Mouse (Mus musculus) left cerebral cortex, postnatal 14 days (tissue): ENCODE results near the gene Chst10. TPM values are rescaled to one million over a fixed set of nuclear protein-coding genes. Genes with fewer than 3 reads are reported as not detected.

Experiments used
- DNase-seq, 2 experiments: peaks; one replicate each; pipeline ENCODE4 v3.0.0; 2021 to 2022; ENCODE audit warnings: low spot score in 2 of 2, mixed read lengths in 1 of 2
- intact Hi-C: fragments of 180-260 bp; cut with DNase I; formaldehyde crosslinking; loops from one replicate; pipeline ENCODE4 v1.15.1; 2025
- long read RNA-seq, 2 experiments: library from polyadenylated mRNA; stranded (forward); transcript quantifications; one replicate each; pipeline ENCODE4 v2.0.0; 2021
- total RNA-seq, 2 experiments: library from RNA; stranded (reverse); gene quantifications; 2 replicates each; pipeline ENCODE4 v1.2.3; 2021

Chst10 gene
- 10 to 100 TPM; 57.0 to 58.3 TPM for total RNA-seq
- long read RNA-seq, experiment 1, transcript Chst10-201 (7 exons, 2,975 nt) = major isoform, 76 of 101 reads
- long read RNA-seq, experiment 1, partial matches to known transcripts = 7 of 101 reads
- long read RNA-seq, experiment 1, other reads (novel, unspliced or antisense) = 18 of 101 reads
- long read RNA-seq, experiment 2, full-length matches to known transcripts = 87 of 107 reads
- long read RNA-seq, experiment 2, partial matches to known transcripts = 3 of 107 reads
- long read RNA-seq, experiment 2, other reads (novel, unspliced or antisense) = 17 of 107 reads

DNA sequence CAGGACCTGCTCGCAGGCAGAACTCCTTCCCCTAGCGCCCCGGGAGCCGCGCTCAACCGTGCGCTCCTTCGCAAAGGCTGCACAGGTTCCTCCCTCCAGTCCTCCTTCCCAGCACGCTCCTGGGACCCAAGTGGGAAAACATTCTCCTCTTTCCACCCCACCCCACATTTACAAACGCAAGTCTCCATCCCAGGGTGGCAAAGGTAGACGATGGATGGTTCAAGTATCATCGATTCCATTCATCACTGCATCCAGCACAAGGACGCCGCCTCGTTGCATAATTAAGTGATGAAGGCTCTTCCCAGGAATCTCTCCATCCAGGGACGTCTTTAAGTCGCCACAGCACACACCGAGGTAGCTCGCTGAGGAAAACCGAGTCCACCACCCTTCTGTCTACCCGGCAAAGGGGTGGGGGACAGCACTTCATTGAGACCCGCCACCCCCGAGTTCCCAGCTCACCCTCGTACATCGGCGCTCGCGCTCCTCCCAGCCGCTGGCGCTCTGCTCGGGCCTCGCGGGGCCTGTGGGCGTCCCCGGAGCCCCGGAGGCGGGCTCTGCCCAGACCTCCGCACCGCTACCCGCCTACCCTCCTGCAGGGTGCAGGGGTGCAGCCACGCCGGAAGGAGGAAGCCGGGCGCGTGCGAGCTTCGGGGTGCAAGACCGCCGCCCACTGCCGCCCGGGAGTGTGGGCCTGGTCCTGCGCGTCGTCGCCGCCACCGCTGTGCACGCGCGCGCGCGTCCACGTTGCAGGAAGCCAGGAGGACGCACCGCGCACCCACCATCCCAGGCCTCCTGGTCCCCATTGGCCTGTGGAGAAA is at the start of gene Chst10:
TSS of gene Chst10 (minus strand) at position 731 of the 818 bp plus-strand sequence.
- intact Hi-C loops = loop anchor here (10.0 kb wide), 2 partner anchors 87 to 467 kb away; partner anchors contain the start of genes Pdcl3 and Rpl31
- peak; percentile 80 to 84 for DNase-seq

DNA sequence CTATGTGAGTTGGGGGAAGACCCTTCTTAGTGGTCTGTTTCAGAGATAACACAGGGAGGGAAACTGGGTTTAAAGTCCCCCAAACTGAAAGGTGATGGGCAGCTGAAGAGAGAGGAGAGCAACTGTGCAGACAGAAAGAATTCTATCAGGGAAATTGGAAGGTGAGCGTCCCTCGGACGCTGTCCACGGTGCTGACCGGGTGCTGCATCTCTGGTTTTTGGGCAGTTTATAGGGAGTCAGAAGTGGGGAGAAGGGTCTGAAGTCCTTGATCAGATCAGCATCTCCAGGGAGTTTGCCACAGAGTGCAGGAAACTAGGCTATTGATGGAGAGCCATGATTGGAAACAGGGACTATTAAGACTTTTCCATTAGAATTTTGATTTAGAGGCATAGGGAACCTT is 41.6 kb upstream of the Chst10 start:
- no peak for DNase-seq
- intact Hi-C loops = no loop called here

DNA sequence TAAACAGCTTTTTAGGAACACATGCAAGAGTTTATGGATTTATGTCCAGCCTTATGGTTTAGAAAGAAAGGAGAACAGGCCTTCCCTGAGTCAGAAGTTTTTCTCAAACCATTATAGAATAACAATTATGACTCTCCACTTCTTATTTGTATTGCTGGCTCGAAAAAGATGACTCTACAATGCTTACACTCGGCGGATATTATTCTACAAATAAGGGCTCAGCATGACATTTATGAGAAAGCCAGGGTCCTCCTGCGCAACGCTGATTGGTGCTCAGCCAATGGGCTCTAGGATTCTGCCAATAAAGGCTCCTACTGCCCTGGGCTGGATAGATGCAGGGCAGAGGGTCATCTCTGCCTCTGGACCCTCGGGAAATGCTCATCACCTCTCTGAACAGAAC is 40.9 kb upstream of the Chst10 start, which contains the start of gene Nms:
TSS of gene Nms (plus strand) at position 301 of the 400 bp plus-strand sequence.
- intact Hi-C loops = no loop called here
- DNase-seq = no peak

DNA sequence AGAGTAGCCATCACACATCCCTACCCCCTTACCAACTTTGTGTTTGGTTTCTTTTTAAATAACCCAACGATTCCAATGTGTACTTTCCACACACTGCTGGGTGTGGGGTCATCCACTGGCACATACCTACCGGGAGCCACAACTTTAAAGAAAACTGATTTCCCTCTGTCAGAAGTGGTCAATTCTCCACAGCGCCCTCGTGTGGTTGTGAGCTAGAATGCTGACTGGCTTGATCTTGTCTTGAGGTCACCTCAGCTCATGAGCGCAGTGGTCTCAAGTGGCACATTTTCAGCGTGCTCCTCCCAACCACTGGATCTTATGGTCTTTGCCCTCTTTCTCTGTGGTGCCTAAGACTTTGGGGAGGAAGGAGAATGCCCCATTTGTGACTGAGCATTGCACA is 38.8 kb upstream of the Chst10 start:
- intact Hi-C loops = no loop called here
- DNase-seq = no peak

DNA sequence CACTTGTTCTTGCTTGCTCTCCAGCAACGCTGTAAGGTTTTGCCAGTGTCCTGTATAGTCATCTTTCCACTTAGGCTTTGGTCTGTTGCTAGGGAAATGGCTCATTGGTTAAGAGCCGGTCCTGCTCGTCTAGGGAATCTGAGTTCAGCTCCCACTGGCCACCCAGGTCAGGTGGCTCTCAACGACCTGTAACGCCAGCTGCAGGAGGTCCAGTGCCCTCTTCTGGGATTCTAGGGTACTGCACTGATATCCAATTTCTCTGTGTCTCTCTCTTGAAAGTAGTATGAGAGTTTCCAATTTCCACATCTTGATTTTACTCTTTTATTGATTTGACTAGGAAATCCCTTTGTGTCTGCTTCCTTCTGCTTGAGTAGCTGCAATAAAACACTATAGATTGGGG is 36.7 kb upstream of the Chst10 start:
- intact Hi-C loops = loop anchor here (5.0 kb wide), 1 partner anchor 72 kb away; no protein-coding TSS in a partner anchor
- no peak for DNase-seq

DNA sequence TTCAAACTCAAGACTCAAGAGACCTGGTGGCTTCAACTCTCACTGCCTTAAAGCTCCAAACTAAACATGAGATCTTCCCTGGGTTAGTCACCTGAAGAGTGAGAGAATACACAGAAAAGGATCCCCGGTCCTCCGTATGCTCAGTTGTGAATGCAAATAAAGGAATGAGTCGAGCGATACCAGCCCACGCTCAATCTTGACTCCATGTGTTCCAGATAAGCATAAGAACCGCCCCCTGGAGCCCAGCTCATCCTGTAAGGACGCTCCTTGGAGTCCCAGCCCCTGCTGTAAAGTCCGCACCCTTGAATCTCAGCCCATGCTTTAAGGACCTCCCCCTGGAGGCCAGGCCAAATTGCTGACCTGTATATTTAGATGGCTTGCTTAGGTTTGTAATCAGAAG is 32.8 kb upstream of the Chst10 start:
- DNase-seq = peak; percentile 24 to 48
- intact Hi-C loops = loop anchor here (5.0 kb wide), 1 partner anchor 68 kb away; no protein-coding TSS in a partner anchor

DNA sequence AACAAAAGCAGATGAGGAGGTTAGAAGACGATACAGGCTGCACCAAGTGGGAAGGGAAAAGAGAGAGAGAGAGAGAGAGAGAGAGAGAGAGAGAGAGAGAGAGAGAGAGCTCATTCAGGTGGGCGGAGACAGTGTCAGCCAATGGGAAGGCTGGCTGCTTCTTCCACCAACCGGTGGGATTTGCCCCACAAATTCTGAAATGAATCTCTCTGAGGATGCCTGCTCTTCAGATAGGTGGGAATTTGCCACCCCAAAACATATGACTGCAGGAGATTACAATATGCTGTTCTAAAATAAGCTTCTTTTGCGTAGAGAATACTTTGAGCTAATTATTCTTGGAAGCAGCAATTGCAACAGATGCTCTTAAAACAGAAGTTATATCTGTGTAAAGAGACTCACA is 31.5 kb upstream of the Chst10 start:
- intact Hi-C loops = no loop called here
- peak; percentile 44 to 65 for DNase-seq

DNA sequence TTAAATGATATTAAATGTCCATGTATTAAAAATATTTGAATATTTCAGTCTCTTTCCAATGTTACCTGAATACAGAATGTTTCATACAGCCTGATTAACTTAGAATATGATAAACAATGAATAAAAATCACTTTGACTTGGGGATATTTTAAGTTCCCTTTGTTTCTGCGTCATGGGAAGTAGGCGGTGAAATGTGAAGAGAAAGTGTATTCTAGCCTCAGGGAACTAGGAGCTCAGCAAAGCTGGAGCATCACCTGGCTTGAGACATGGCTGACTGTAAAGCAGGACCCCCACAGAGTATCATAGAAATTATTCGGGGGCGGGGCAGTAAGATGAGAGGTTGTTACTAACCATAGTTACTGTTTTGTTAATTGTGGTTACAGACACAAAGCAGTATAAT is 31.0 kb upstream of the Chst10 start:
- DNase-seq = peak in 1 of 2 experiments; percentile 18
- intact Hi-C loops = no loop called here

DNA sequence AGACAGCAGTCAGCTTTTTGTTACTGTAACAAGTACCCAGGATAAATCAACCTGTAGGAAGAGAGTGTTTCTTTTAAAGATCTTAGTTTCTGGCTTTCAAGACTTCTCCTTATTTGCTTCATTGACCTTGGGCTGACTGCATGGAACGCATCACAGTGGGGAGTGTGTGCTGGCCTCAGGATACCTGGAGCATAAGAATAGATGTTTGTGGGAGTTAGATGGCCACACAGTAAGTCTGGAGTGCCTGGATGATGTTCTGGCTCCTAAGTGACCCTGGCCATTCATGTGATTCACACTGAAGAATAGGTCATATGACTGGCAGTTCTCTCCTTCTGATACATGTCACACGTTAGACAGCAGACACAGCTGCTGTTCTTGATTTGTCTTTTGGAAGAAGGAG is 6.0 kb upstream of the Chst10 start:
- intact Hi-C loops = no loop called here
- no peak for DNase-seq

DNA sequence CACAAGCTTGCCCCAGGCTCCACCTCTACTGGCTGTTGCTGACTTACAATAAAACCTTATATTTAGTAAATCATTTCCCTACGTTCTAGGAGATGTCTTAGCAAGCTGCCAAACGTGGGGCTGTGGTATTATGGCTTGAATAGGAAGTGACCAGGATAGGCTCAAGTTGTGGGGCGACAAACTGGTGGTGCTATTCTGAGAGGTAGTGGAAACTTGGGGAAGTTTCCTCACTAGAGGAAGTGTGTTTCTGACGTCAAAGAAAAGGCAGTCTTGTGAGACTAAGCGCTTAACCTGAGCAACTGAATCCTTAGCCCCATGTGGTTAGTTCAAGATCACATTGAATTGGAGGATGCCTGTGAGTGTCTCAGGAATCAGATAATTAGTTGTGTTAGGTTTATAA is 4.6 kb upstream of the Chst10 start:
- intact Hi-C loops = no loop called here
- DNase-seq = no peak

DNA sequence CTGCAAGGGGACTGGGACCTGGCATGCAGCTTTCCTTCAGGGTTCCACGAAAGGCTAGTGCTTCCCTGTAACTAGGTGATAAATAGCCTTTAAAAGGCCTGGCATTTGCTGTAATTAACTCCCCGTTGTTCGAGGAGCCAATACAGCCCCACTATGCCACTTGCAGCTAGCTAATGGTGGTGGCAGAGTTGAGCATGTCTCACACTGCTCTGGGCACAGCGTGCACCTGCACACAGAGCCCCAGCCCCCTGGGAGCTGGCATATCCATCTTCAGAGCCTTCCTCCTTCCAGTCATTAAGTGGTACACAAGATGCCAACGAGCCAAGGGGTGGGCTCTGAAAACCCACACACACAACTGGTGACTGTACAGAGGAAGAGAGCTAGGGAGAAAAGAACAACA is 4.9 kb downstream of the Chst10 start:
- intact Hi-C loops = loop anchor here (10.0 kb wide), 2 partner anchors 92 to 472 kb away; partner anchors contain the start of genes Pdcl3 and Rpl31
- DNase-seq = no peak

DNA sequence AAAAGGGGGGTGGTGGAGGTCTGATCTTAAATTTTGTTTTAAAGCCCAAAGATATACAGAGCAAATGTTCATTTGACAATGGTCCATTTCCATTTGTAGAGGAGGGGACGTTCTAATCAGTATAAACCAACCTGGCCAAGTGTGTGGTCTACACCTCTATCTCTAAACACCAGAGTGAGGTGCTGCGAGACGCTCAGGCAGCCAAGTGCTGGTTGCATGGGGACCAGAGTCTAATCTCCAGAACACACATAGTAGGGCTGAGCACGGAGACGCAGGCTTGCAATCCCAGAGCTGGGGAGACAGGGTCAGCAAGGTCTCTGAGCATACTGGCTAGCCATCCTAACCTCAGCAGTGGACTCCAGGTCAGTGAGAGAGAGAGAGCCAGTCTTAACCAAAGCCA is 6.5 kb downstream of the Chst10 start:
- DNase-seq = no peak
- intact Hi-C loops = loop anchor here (10.0 kb wide), 2 partner anchors 93 to 473 kb away; partner anchors contain the start of genes Pdcl3 and Rpl31

DNA sequence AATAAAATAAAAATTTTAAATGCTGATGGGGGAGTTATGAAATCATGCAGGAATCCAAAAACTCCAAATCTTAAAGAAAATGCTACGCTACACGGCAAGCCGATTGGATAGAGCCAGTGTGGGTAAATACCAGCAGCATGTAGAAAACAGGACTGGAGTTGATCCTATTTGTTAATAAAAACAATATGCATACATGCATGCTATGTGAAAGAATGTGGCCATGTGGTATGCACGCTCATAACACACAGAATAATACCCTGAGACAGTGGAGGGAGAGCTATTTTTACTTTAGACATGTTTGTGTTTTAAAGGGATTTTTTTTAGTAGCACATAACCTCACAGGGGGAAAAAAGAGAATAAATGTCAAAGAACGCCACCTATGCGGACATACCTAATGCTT is 9.2 kb downstream of the Chst10 start:
- intact Hi-C loops = no loop called here
- no peak for DNase-seq

DNA sequence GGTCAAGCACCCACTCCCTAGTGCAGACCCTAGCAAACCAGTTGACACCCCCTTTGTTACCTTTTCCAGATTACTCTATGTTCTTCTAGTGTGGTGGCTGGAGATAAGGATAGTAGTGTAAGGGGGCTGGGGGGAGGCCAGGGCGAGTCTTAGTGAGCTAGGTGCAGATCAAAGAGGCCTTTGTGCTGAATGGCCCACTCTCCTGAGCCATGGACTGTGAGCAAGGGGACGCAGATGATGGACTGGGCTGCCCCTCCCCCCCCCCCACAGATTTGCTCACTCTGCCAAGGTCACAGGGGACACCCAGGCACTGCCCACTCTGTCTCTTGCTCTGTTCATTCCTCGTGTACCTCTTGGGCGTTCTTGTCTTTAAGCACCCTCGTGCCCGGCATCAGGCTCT is 10.9 kb downstream of the Chst10 start:
- DNase-seq = no peak
- intact Hi-C loops = no loop called here

DNA sequence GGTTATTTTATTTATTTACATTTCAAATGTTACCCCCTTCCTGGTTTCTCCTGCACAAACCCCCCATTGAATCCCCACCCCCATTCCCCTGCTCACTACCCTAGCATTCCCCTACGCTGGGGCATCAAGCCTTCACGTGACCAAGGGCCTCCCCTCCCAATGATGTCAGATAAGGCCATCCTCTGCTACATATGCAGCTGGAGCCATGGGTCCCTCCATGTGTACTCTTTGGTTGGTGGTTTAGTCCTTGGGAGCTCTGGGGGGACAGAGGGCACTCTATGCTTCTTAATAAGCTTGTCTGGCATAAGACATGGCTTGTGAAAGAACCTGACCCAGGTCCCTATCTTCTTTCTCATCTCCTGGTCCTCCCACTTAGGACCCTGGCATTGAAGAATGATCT is 11.4 kb downstream of the Chst10 start:
- intact Hi-C loops = no loop called here

DNA sequence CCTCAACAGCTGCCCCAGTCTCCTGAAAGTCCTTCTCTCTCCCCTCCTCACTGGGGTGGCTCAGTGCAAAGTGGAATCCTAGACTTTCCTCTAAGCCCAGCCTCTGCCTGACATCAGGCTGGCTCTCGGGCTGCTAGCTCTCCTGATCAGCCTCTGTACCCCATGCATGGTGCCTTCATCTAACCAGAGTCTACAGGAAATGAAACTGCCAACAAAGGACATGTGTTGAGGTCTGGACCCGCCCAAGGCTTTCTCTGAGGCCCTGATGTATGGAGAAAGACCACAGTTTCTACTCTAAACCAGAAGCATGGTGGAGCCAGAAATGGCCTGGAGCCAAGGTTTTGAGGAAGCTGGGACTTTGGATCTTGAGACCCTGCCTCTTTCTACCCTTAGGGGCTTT is 12.0 kb downstream of the Chst10 start:
- intact Hi-C loops = no loop called here
- no peak for DNase-seq

More for the DNA sequence above, 11.4 kb downstream of the Chst10 start:
- no peak for DNase-seq

DNA sequence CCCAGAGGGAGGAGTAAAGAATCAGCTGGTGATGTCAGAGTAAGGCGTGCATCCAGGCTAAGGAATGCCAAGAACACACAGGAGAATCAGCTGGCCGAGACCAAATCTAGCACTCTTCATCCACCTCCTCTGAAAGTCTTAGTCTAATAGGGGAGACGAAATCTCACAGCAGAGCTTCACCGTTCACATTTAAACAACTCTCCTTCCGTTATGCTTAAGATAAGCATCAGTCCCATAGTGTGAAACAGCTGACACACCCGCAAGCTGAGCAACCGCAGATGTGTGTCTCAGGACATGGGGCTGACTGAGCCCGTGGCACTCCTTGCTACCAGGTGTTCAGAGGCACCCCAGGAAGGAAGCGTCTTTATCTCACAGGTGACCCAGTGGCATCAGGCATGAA is 14.2 kb downstream of the Chst10 start:
- DNase-seq = no peak
- intact Hi-C loops = no loop called here

DNA sequence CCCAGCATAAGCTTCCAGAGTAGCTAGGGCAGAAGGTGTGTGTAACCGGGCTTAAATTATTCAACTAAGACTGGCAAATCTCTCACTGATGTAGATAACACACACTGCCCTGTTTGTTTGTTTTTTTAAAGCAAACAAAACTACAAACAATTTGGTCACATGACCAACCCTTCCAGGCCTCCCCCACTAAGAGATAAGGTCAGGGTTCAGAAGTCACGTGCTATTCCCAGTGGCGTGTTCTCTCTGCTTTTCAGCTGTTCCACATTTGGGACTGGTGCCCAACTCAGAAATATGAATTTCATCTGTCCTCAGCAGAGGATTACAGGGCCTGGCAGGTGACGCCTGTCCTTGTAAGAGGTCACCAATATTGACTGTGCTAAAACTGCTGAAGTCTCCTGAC is 15.2 kb downstream of the Chst10 start:
- DNase-seq = no peak
- intact Hi-C loops = no loop called here

DNA sequence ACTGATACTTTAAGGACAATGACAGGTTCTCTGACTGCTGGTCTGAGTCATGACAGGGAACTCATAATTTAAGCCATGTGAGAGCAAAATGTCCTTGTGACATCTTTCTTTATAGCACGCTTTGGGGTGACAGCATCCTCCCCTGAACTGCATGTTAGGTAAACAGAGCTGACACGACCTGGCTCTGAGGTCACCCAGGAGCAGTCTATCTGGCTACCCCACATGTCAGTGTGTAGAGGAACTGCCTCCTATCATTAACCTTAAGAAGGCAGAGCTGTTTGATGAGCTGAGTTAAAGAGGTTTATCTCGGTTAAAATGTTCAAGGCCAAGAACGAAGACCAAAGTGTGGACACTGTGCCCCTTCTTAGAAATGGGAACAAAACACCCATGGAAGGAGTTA is 16.6 kb downstream of the Chst10 start:
- DNase-seq = no peak
- intact Hi-C loops = no loop called here

DNA sequence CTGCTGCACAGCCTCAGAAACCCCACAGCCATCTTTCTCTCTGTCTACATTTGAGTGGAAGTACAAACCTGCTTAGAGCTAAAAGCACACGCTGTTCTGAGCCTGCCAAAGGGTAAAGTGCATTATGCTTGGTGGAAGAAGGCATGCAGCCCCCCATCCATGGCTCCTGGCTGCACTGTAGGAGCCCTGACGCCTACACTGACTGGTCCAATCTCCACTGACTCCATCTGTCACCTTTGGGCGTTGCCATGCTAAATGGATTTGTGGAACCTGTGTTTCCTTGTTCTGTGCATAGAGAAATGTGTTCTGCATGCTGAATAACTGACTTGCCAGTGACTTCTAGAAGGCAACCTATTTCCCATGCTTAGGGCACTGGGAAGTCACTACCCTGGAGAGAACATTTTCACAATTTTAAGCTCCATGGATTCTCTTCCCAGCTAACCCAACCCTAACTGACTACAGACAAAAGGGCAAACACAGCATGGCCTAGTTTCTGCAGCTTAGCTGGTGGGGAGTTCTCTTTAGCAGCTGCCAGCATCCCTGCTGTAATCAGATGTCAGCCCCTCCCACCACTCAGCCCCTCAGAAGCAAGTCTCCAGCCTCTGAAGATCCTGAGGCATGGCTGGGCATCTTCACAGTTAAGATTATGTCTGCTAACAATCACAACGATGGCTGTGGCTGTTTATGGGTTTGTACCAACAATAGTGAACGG is 21.1 kb downstream of the Chst10 start:
- intact Hi-C loops = no loop called here
- no peak for DNase-seq
